Mouse (Mus musculus) lung, embryonic 14.5 days (tissue): ENCODE measurements at regions not wholly inside any gene's neighbourhood (a gene's known extent, or its start where the extent isn't known, plus 50 kb on each side); places are given as distances from the start of the nearest gene placed in this dataset.

ENCODE experiments used
- ATAC-seq: fragments of 200-750 bp; cut with Nextera tagmentation; 2 replicates; pipeline ENCODE4 v1.8.0; 2017; ENCODE audit warnings: mild to moderate bottlenecking, moderate TSS enrichment, moderate library complexity; ENCODE audit not compliant: insufficient read depth
- DNase-seq: peaks from one replicate; pipeline ENCODE4 v3.0.0-alpha.2; 2015
- H3K27ac ChIP-seq: fragments of 300-500 bp; sonication (generic); 2 replicates; pipeline ENCODE4 v1.5.1; 2014; ENCODE audit warnings: low read depth, mild to moderate bottlenecking, moderate library complexity
- H3K27me3 ChIP-seq: fragments of 300-500 bp; sonication (generic); 2 replicates; pipeline ENCODE4 v1.6.1; 2014; ENCODE audit warnings: low read length, control low read depth; ENCODE audit not compliant: insufficient read depth
- H3K36me3 ChIP-seq: fragments of 300-500 bp; sonication (generic); 2 replicates; pipeline ENCODE4 v1.6.1; 2014; ENCODE audit warnings: control low read depth; ENCODE audit not compliant: insufficient read depth
- H3K4me1 ChIP-seq: fragments of 300-500 bp; sonication (generic); 2 replicates; pipeline ENCODE4 v1.6.1; 2014; ENCODE audit warnings: antibody characterized with exemption, control low read depth; ENCODE audit not compliant: insufficient read depth
- H3K4me2 ChIP-seq: fragments of 300-500 bp; sonication (generic); 2 replicates; pipeline ENCODE4 v1.6.1; 2014; ENCODE audit warnings: mild to moderate bottlenecking
- H3K4me3 ChIP-seq: fragments of 300-500 bp; sonication (generic); 2 replicates; pipeline ENCODE4 v1.5.1; 2014; ENCODE audit warnings: low read depth, low read length
- H3K9ac ChIP-seq: fragments of 300-500 bp; sonication (generic); 2 replicates; pipeline ENCODE4 v1.6.1; 2014
- H3K9me3 ChIP-seq: fragments of 300-500 bp; sonication (generic); 2 replicates; pipeline ENCODE4 v1.6.1; 2016; ENCODE audit warnings: low read depth, low read length, control low read depth
- CTCF ChIP-seq: IDR thresholded peaks from 2 replicates; pipeline ENCODE4 v1.5.1; 2016; ENCODE audit warnings: antibody characterized with exemption, low read depth
- WGBS: fragments of 180-500 bp; shearing (Covaris S2); extraction: QIAGEN DNeasy Blood & Tissue Kit; methylation state at CpG from one replicate; pipeline ENCODE4 v1.1.7; 2014; 5-methylcytosine and 5-hydroxymethylcytosine counted together

GRCm38 (mm10) chr7:111134496-111134895, 51.7 kb upstream of the Eif4g2 start:
- H3K27ac ChIP-seq: no peak overlapping the region
- no peak overlapping the region for H3K4me2 ChIP-seq
- H3K4me1 ChIP-seq: no peaks in the 10 kb centered on the region
- no peak for TF ChIP-seq CTCF
- 81% methylated on average over 2 of the region's 2 CpGs for WGBS
- no peaks in the 10 kb centered on the region for H3K36me3 ChIP-seq
- no peaks in the 10 kb centered on the region for H3K9me3 ChIP-seq
- ATAC-seq (no peak), DNase-seq (no peak)
- peaks cover 4% of the 10 kb centered on the region; the same call in 1 of the 2 replicates for H3K27me3 ChIP-seq
- H3K9ac ChIP-seq: no peak overlapping the region
- no peak overlapping the region for H3K4me3 ChIP-seq
